Mouse (Mus musculus): ENCODE data around the gene Ttc17. TPM values are rescaled to one million over a fixed set of nuclear protein-coding genes. Genes with fewer than 3 reads are reported as not detected.

Ttc17 gene
- polyA plus RNA-seq, 1 experiment from 2014 or later = 24.0 TPM

DNA sequence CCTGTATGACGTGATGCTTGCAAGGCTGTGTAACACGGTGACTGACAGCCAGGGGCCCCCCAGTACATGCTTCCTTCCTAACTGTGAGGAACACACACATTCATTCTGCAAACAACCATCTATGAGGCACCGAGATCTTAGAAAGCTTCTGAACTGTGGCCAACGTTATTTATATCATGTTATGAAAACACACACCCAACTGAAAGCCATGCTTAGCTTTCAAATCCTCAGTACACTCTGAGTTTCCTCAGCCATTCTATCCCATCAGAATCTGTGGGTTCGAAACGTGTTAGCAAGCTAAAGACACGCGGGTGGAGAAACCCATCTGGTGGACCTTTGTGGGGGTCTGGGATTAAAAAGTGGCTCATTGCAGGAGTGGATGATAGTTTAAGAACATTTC is 137.7 kb downstream of the Ttc17 start:
- Histone ChIP-seq H3K9ac (ENCODE audit: low read depth, low read length) (no peak overlapping the region), H3K4me1 (ENCODE audit: control insufficient read depth, insufficient read depth, low read depth, low read length) (peaks cover 30% of the 10 kb centered on the region), H3K27me3 (replicated peaks; ENCODE audit: control insufficient read depth, insufficient read depth, low read length) (no peaks in the 10 kb centered on the region), H3K4me3 (ENCODE audit: low read length) (no peak overlapping the region), H3K27ac (ENCODE audit: low read depth, low read length) (no peak overlapping the region), H3K36me3 (ENCODE audit: control insufficient read depth, insufficient read depth, low read length) (no peaks in the 10 kb centered on the region), H3K4me2 (ENCODE audit: low read length) (no peak overlapping the region), H3K9me3 (ENCODE audit: control insufficient read depth, low read length) (no peaks in the 10 kb centered on the region)
- WGBS = 83% methylated on average over 8 of the region's 8 CpGs
- ATAC-seq = no peak

DNA sequence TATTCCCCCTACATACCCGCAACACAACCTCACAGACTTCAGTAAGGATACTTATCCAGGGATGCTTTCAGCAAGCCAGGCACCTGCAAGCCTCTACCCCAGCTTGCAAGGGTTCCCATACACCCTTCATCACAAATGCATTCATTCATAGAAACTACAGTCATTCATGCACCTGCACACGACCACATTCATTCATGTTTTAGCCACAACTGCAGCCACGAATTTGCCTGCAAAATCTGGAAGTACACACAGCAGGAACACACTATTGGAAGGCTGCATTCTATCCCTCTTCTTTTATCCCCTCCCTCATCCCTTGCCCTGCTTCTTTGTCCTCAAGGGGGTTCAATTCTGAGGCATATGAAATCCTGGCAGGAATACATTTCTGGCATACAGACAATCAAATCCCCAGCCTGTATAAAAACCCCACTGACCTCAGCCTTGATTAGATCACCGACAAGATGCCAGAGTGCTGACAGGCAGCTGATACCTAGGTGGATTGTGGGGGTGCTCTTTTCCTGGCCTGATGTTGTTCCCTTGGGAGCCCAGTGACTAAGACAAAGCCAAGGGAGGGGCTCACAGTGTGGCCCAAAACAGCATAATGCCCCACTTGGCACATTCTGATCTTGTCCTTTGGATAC is 139.2 kb downstream of the Ttc17 start:
- Histone ChIP-seq H3K9me3 (ENCODE audit: control insufficient read depth, low read length) (no peaks in the 10 kb centered on the region), H3K4me2 (ENCODE audit: low read length) (no peak overlapping the region), H3K4me1 (ENCODE audit: control insufficient read depth, insufficient read depth, low read depth, low read length) (peaks cover 38% of the 10 kb centered on the region), H3K27ac (ENCODE audit: low read depth, low read length) (0 out of 2 replicates have a peak overlapping the region, but pooled peaks have one; percentile 8), H3K4me3 (ENCODE audit: low read length) (no peak overlapping the region), H3K27me3 (replicated peaks; ENCODE audit: control insufficient read depth, insufficient read depth, low read length) (no peaks in the 10 kb centered on the region), H3K9ac (ENCODE audit: low read depth, low read length) (no peak overlapping the region), H3K36me3 (ENCODE audit: control insufficient read depth, insufficient read depth, low read length) (no peaks in the 10 kb centered on the region)
- no peak for ATAC-seq
- WGBS = 19% methylated on average over 4 of the region's 4 CpGs

DNA sequence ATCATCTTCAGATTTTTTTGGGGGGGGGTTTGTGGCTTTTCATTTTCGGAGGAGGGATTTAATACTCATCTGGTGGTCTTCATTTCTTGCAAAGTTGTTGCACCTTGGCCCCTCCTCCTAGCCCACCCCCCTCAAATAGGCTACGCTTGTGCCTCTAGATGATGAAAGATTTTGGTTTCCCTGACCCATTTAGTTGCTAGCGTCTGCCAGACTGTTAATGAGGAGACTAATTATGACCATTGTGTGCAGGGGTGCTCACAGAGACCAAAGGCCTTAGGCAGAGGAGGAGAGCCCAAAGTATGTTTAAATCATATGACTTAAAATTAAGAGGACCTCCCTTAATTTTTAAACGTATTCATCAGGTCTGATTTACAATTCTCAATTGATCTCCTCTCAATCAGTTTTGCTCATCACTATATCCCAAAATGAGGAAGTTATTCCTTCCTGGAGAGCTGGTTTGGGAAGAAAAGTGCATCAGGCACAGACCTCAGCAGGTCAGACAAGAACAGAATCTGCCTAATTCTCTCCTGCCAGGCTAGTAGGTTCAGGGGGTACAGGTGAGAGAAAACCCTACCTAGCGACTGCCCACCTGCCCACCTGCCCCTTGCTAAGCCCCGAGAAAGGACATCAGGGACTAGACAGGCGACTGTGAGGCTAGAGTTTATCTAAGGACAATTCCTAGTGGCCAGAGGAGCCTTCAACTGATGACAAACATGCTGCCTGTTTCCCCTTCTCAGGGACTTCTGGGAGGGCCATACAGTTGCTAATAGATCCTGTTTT is 139.9 kb downstream of the Ttc17 start:
- Histone ChIP-seq H3K9me3 (ENCODE audit: control insufficient read depth, low read length) (no peaks in the 10 kb centered on the region), H3K36me3 (ENCODE audit: control insufficient read depth, insufficient read depth, low read length) (no peaks in the 10 kb centered on the region), H3K27me3 (replicated peaks; ENCODE audit: control insufficient read depth, insufficient read depth, low read length) (no peaks in the 10 kb centered on the region), H3K27ac (ENCODE audit: low read depth, low read length) (peak overlapping the region; percentile 88; the same call in 1 of the 2 replicates), H3K4me1 (ENCODE audit: control insufficient read depth, insufficient read depth, low read depth, low read length) (peaks cover 38% of the 10 kb centered on the region), H3K4me3 (ENCODE audit: low read length) (no peak overlapping the region), H3K4me2 (ENCODE audit: low read length) (no peak overlapping the region; the same call in 1 of the 2 replicates), H3K9ac (ENCODE audit: low read depth, low read length) (no peak overlapping the region)
- no peak for ATAC-seq
- WGBS = 26% methylated on average over 7 of the region's 7 CpGs

DNA sequence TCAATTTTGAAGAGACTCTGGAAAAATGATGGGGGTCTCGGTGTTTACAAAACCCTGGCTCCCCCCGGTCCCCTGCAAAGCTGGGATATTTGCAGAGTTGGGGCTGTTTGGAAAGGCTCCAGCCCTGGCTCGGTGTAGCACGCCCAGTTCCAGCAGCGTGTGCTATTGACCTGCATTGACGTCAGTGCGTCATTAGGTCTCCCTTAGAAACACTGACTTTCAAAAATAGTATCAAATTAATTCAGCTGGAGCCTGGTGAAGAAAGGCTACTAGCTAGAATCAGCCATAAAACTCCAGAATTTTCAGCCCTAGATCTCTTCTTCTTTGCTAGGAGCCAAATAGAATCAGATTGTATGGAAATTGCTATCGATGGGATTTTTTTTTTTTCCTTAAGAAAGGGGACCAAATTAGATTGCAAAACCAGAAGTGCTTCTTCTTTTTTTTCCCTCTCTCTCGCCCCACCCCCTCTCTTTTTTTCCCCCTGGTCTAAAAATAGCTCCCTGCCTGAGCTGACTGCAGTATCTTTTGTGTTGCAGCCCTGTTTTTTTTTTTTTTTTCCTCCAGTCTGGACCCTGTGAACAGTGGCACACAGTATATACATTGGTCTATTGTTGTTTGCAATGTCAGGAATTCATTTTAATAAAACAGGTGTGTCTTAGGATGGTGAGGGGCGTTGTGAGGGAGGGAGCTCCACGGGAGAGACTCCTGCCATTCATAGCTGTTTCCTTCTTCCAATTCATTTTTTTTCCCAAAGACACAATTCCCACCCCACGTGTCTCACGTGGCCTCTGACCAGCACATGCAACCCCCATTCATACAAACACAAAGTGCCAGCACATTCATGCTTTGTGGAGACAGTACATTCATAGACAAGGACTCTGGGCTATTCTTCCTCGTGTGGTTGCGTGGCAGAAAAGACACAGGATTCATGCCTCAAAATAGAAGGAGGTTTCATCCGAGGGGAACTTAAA is 141.0 kb downstream of the Ttc17 start:
- no peaks in the 10 kb centered on the region for H3K27me3 ChIP-seq (replicated peaks; ENCODE audit: control insufficient read depth, insufficient read depth, low read length)
- peak overlapping the region; percentile 50 for H3K4me3 ChIP-seq (ENCODE audit: low read length)
- H3K4me1 ChIP-seq (ENCODE audit: control insufficient read depth, insufficient read depth, low read depth, low read length) = peaks cover 38% of the 10 kb centered on the region
- peak overlapping the region; percentile 88 for H3K27ac ChIP-seq (ENCODE audit: low read depth, low read length)
- H3K9me3 ChIP-seq (ENCODE audit: control insufficient read depth, low read length) = no peaks in the 10 kb centered on the region
- no peaks in the 10 kb centered on the region for H3K36me3 ChIP-seq (ENCODE audit: control insufficient read depth, insufficient read depth, low read length)
- H3K4me2 ChIP-seq (ENCODE audit: low read length) = peak overlapping the region; percentile 89
- peak; percentile 78 for ATAC-seq
- whole genome bisulfite sequencing = under 1% methylated on average over 16 of the region's 16 CpGs
- H3K9ac ChIP-seq (ENCODE audit: low read depth, low read length) = peak overlapping the region; percentile 59

DNA sequence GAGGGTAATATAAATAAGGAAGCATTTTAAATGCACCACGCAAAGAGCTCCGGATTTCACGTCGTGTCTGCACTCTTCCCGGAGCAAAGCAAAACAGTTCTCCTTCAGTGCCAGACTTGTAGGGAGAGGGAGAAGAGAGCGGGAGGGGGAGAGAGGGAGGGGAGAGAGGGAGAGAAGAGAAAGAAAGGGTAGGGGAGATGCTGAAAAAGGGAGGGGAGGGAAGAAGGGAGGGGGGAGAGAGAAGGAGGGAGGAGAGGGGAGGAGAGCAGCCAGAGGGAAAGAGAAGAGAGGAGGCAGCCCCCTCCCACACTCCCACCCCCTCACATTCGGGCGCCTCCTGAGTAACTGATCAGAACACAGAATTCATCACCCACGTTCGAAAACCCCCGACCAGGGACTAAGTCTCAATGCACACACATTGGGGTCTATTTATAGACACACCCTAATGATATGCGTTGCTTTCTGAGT is 141.8 kb downstream of the Ttc17 start:
- Histone ChIP-seq H3K4me1 (ENCODE audit: control insufficient read depth, insufficient read depth, low read depth, low read length) (peaks cover 38% of the 10 kb centered on the region), H3K36me3 (ENCODE audit: control insufficient read depth, insufficient read depth, low read length) (no peaks in the 10 kb centered on the region)

DNA sequence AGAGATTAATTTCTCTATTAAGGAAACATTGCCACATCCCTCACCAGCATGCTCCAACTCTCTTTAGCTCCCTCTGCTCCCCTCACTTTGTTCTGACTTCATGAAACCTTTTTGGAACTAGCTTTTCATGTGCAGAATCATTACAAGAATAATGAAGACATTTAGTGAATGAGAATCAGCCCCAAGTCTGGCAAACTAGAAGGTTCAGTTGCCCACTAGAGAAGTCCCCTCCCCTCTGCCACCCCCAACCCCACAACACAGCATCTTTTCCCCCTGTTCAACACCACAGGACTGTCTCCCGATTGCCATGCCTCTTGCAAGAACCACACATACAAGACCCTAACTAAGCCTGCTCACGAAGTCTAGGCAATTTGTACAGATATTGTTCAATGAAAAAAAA is 142.5 kb downstream of the Ttc17 start:
- H3K27ac ChIP-seq (ENCODE audit: low read depth, low read length) = peak overlapping the region; percentile 88
- H3K27me3 ChIP-seq (replicated peaks; ENCODE audit: control insufficient read depth, insufficient read depth, low read length) = no peaks in the 10 kb centered on the region
- 0% methylated on average over 2 of the region's 2 CpGs for WGBS
- H3K4me1 ChIP-seq (ENCODE audit: control insufficient read depth, insufficient read depth, low read depth, low read length) = peaks cover 38% of the 10 kb centered on the region
- no peaks in the 10 kb centered on the region for H3K36me3 ChIP-seq (ENCODE audit: control insufficient read depth, insufficient read depth, low read length)
- peak; percentile 2; the same call in 1 of the 2 replicates for ATAC-seq
- peak overlapping the region; percentile 89 for H3K4me2 ChIP-seq (ENCODE audit: low read length)
- peak overlapping the region; percentile 59 for H3K9ac ChIP-seq (ENCODE audit: low read depth, low read length)
- peak overlapping the region; percentile 50 for H3K4me3 ChIP-seq (ENCODE audit: low read length)
- no peaks in the 10 kb centered on the region for H3K9me3 ChIP-seq (ENCODE audit: control insufficient read depth, low read length)

More for the DNA sequence above, 141.8 kb downstream of the Ttc17 start:
- H3K9me3 ChIP-seq (ENCODE audit: control insufficient read depth, low read length) = no peaks in the 10 kb centered on the region
- peak overlapping the region; percentile 50 for H3K4me3 ChIP-seq (ENCODE audit: low read length)
- peak overlapping the region; percentile 88 for H3K27ac ChIP-seq (ENCODE audit: low read depth, low read length)
- H3K4me2 ChIP-seq (ENCODE audit: low read length) = peak overlapping the region; percentile 89
- under 1% methylated on average over 12 of the region's 12 CpGs for WGBS
- ATAC-seq = peak; percentile 64
- no peaks in the 10 kb centered on the region for H3K27me3 ChIP-seq (replicated peaks; ENCODE audit: control insufficient read depth, insufficient read depth, low read length)
- H3K9ac ChIP-seq (ENCODE audit: low read depth, low read length) = peak overlapping the region; percentile 59

DNA sequence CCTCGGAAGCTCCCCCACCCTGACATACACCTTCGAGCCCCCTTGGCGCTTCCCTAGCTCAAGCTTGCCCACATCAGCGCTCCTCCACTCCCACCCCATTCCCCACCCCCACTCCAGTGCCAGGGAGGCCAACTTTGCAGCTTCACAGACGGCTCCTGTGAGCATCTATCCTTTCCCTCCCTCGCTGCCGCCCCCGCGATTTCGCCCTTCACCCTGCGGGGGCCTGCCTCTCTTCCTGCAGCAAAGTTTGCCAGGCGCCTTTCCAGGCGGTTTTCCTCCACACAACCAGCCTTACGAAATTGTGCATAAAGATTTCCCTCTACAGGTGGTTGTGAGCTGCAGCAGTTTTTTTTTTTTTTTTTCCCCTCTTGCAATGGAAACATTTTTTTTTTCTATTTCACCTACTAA is 143.0 kb downstream of the Ttc17 start:
- Histone ChIP-seq H3K4me3 (ENCODE audit: low read length) (peak overlapping the region; percentile 50), H3K4me2 (ENCODE audit: low read length) (peak overlapping the region; percentile 89), H3K9ac (ENCODE audit: low read depth, low read length) (peak overlapping the region; percentile 57), H3K4me1 (ENCODE audit: control insufficient read depth, insufficient read depth, low read depth, low read length) (peaks cover 38% of the 10 kb centered on the region), H3K36me3 (ENCODE audit: control insufficient read depth, insufficient read depth, low read length) (no peaks in the 10 kb centered on the region), H3K9me3 (ENCODE audit: control insufficient read depth, low read length) (no peaks in the 10 kb centered on the region), H3K27ac (ENCODE audit: low read depth, low read length) (peak overlapping the region; percentile 61), H3K27me3 (replicated peaks; ENCODE audit: control insufficient read depth, insufficient read depth, low read length) (no peaks in the 10 kb centered on the region)
- peak; percentile 18; the same call in 1 of the 2 replicates for ATAC-seq
- WGBS = under 1% methylated on average over 14 of the region's 14 CpGs

DNA sequence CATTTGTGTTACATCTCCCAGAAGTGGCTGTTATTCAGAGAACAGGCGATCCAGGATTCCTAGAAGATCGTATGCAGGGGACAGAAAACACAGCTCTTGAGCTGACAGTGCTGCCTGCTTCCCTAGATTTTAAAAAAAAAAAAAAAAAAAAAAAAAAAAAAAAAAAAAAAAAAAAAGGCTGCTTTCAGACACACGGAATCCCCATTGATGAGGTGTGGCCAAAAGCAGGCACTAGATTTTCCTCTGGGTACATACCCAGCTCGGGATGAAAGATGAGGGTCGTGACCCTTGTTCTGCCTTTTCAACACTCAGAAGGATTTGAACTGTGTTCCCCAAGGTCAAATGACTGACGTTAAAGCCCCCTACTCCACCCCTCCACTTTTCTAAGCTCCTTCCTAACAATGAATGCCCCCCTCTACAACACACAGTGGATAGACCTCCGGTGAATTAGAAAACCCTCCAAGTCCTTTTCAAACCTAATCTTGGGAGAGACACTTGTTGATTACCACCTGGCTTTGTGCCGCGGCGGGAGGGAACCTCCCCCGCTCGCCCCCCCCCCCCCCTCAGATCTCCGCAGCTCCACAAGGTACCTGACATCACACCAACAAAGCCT is 143.5 kb downstream of the Ttc17 start:
- ATAC-seq = no peak
- peak overlapping the region; percentile 61 for H3K27ac ChIP-seq (ENCODE audit: low read depth, low read length)
- peaks cover 38% of the 10 kb centered on the region for H3K4me1 ChIP-seq (ENCODE audit: control insufficient read depth, insufficient read depth, low read depth, low read length)
- H3K9ac ChIP-seq (ENCODE audit: low read depth, low read length) = peak overlapping the region; percentile 57
- no peaks in the 10 kb centered on the region for H3K9me3 ChIP-seq (ENCODE audit: control insufficient read depth, low read length)
- peak overlapping the region; percentile 50 for H3K4me3 ChIP-seq (ENCODE audit: low read length)
- 2% methylated on average over 13 of the region's 13 CpGs for WGBS
- no peaks in the 10 kb centered on the region for H3K27me3 ChIP-seq (replicated peaks; ENCODE audit: control insufficient read depth, insufficient read depth, low read length)
- no peaks in the 10 kb centered on the region for H3K36me3 ChIP-seq (ENCODE audit: control insufficient read depth, insufficient read depth, low read length)
- H3K4me2 ChIP-seq (ENCODE audit: low read length) = peak overlapping the region; percentile 89

Measured in hindbrain, embryonic 16.5 days (tissue).